Mouse (Mus musculus) lung, postnatal 25 days (tissue): ENCODE measurements around the gene Akap13.
A peak's percentile ranks its signal among the peaks of the same experiment; 100 is the strongest.

Experiments
- DNase-seq: peaks from one replicate; pipeline ENCODE4 v3.0.0; 2022; ENCODE audit warnings: low spot score

Gene Akap13

DNA sequence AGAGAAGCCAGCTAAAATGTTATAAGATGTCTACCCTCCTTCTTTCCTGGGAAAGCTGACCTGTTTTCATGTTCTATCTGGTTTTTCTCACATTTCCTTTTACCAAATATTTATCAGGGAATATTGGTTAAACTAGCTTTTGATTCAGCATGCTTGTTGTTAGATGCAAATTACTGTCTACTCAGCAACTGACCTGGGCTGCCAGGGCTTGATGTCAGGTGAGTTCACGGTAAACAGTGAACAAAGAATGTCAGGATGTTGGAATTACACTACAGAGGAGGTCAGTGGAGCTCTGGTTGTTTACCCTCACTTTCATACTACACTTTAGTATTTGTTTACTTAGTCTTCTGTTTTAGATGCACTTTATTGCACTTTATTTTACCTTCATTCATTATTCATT, 5.0 kb downstream of the Akap13 start:
- no peak for DNase-seq

GRCm38 (mm10) chr7:75463579-75464162, 8.3 kb downstream of the Akap13 start:
- peak; percentile 51 for DNase-seq

DNA sequence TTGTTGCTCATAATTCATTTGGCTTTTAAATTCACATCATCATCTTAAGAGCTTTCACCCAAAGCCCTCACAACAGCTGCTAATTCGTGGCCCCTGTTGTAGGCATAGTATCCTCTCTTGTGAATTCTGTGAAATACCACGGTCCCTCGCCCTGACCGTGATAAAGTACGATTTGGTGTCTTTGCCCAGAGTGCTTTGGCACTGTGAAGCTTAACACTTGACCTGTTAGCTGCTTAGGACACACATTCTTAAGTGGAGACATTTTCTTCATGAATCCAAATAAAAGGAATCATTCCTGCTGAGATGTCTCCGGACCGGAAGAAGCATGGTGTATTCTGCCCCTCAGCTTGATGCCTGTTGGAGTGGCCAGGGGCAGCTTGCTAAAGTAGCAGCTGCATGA, 12.5 kb downstream of the Akap13 start:
- DNase-seq: no peak

GRCm38 (mm10) chr7:75470318-75470925, 15.1 kb downstream of the Akap13 start:
- peak; percentile 52 for DNase-seq

DNA sequence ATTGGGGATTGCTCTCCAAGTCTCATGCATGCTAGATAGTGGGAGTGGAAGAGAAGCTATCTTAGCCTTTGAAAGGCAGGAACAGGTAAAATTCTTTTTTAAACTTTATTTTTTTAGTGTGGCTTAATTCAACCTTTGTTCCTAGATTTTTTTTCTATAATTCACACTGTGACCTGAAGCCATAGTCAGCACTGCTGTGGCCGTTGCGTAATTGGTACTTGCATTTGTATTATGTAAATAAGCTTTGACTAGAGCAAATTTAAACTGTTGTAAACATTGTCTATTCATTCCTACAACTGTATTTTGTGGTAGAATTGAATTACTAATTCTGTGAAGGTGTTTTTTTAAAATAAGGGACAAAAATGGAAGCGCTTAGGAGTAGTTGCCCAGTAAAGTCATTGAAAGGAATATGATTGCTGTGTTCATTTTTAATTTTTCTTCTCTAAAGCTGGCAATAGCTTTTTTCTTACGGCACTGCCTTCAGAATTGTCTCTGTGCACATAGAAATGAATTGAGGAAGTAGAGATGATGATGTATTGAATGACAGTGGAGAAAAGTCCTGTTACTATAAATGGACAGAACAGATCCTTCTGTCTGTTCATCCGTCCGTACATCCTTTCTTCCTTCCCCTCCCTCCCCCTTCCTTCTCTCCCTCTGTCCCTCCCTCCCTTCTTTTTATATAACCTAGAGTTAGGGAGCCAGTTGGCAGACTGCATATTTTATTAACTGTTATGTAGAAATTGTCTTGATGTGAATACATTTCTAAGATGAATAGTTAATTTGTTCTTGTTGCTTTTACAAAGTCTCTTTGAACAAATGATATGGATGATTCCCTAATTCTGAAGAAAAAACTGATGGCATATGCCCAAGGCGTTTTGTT, 17.2 kb downstream of the Akap13 start:
- no peak for DNase-seq

GRCm38 (mm10) chr7:75473294-75473693, 18.0 kb downstream of the Akap13 start:
- no peak for DNase-seq

DNA sequence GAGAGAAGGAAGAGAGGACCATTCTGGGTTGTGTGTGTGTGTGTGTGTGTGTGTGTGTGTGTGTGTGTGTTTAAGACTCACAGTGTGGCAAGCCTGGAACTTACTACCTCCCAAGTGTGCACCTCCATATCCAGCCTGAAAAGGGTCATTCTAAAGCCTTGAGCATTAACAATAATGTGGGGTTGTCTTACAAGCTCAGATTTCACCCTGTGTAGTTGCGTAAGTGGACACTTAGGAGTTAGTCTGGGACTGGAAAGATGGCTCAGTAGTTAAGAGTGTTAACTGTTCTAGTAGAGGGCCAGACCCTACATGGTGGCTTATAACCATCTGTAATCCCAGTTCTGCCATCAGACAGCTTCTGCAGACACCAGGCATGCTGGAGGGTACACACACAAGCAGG, 18.7 kb downstream of the Akap13 start:
- no peak for DNase-seq

GRCm38 (mm10) chr7:75474564-75475150, 19.3 kb downstream of the Akap13 start:
- DNase-seq: no peak

DNA sequence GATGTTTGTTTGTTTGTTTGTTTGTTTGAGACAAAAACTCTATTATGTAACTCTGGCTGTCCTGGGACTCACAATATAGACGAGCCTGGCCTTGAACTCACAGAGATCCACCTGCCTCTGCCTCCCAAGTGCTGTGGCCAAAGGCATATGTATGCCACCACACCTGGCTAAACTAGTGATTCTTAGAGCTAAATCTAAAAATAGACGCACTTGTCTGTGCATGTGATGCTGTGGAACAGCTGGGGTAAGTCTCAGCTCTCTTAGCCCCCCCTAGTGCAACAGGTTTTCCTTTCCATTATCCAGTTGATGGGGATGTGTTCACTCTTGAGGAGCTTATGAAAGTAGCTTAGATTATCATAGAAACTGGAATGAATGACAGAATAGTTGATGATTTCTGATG, 22.7 kb downstream of the Akap13 start:
- no peak for DNase-seq

DNA sequence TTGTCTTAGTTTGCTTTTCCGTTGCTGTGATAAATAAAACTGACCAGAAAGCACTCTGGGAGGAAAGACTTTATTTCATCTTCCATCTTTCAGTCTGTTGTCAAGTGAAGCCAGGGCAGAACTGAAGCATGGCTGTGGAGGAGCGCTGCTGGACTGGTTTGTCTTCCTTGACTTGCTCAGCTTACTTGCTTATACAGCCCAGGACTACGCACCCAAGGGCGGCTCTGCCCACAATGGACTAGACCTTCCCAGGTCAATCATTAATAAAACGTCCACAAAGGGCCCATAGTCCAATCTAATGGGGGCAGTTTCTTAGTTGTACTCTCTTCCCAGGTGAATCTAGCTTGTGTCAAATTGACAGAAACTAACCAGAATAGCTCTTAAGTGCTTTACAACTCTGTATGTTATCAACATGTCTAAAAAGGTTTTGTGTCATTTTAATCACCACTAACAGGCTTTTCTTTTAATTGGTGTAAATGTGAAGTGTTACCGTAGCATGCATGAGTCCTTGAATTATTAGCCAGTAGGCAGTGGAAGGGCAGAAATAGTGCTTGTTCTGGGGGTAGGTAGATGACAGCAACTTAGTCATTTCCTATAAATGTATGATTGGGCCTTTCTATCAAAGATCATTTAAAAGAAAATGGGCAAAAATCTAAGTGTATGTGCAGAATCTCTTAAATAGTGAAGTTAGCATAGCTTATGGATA, 25.5 kb downstream of the Akap13 start:
- DNase-seq: no peak

DNA sequence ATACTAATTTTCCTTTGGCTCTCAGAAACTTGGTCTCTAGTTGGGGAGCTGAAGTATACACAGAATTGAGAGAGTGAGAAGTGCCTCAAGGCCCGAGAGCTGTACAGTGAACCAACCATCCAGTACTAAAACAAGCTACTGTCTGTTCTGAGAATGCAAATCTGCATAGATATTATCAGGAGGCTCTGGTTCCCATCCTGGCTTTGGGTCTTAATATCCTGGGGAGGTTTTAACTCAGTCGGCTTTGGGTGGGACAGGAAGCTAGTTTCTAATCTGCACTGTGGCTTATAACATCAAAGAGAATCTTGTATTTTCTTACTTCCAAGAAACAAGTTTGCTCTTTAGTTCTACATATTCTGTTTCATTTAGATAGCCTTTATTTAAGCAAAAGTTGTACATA, 30.7 kb downstream of the Akap13 start:
- DNase-seq: no peak

DNA sequence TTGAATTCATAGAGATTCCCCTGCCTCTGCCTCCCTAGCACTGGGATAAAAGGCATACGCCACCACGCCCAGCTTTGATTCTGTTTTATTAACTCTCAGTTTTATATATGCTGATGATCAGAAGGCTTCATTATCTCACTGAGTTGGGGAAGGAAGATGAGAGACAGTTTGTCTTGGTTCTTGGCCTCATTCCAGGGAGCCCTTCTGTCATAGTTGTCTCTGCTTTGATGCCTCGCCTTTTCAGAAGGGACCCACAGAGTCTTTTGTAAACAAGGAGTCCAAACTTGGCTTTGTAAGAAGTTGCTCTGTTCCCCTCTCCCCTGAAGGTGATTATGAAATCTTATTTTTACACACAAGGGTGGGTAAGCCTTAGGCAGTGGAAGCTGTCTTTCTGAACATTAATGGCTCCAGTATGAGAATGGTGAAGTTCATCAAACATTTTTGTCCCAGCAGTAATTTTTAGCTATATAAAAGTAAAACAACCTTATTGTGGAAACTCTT, 40.7 kb downstream of the Akap13 start:
- DNase-seq: peak; percentile 31

DNA sequence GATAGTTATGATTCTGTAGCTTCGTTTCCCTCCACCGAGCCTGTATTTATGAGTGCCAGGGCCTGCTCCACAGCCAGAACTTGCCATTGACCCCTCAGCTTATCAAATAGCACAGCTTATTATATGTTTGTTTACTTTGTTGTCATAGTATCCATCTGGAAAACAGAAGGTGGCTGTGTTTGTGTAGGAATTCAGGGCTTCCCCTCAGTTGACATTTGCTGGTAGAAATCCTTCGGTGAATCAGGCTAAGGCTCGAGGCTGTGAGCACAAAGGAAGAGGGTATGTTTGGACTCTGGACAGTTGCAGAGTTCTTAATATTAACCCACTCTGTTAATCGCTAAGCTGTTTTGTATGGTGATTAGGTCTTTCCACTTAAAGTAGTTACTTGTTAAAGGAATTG, 43.3 kb downstream of the Akap13 start:
- DNase-seq: no peak

DNA sequence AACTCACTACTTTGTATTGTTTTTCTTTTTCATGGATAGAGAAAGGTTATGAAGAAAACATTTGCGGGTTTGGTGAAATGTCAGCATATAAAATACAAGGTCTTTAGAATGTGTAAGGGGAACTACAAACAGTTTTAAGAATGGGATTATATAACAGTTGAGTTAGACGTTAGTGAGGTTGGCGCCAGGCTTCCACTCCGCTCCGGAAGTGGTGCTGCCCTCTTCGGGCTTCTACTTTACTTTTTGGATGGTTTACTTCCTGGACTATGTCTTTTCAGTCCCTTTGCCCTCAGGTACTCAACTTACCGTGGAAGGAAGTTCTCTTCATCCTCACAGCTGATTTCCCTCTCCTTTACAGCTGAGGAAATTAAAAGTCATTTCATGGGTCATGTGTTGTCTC, 43.9 kb downstream of the Akap13 start:
- no peak for DNase-seq

GRCm38 (mm10) chr7:75500164-75500563, 44.8 kb downstream of the Akap13 start:
- no peak for DNase-seq

DNA sequence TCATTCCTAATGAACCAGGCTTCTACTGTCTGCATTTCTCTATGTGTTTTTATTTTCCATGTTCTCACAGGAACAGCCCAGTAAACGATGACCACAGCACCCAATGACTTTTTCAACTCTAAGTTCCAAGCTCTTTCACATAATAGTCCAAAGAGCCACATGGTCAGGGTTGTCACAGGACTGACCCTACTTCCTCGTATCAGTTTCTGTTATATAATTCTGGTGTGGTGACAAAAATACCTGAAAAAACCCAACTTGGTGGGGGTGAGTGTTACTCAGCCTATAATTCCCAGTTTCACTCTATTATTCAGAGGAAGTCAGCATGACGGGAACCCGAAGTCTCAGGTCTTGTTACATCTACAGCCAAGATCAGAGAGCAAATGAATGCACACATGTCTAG, 45.5 kb downstream of the Akap13 start:
- DNase-seq: no peak

GRCm38 (mm10) chr7:75504524-75504923, 49.2 kb downstream of the Akap13 start:
- DNase-seq: no peak

GRCm38 (mm10) chr7:75506628-75507027, 51.3 kb downstream of the Akap13 start:
- no peak for DNase-seq

GRCm38 (mm10) chr7:75509085-75509873, 53.9 kb downstream of the Akap13 start:
- DNase-seq: no peak

GRCm38 (mm10) chr7:75515472-75515871, 60.1 kb downstream of the Akap13 start:
- DNase-seq: no peak
